Mouse (Mus musculus) spleen, adult 2 months (tissue): ENCODE results near the gene Rbpms2.

Experiments used
- CTCF ChIP-seq: fragments of 200-500 bp; IDR thresholded peaks from 2 replicates; pipeline ENCODE4 v1.5.1; 2011; ENCODE audit warnings: mild to moderate bottlenecking, inconsistent platforms; ENCODE audit not compliant: insufficient read depth, insufficient read length, insufficient replicate concordance; ENCODE audit errors: extremely low read depth
- POLR2A ChIP-seq: fragments of 200-500 bp; IDR thresholded peaks from 2 replicates; pipeline ENCODE4 v1.6.1; 2011; ENCODE audit warnings: low read depth, low read length, inconsistent platforms

- TF ChIP-seq CTCF (no peak), POLR2A (no peak)
Observed at GRCm38 (mm10) chr9:65621666-65622065, 7.8 kb upstream of the Rbpms2 start.
